Mouse (Mus musculus): ENCODE data around the gene Rrnad1. TPM values are rescaled to one million over a fixed set of nuclear protein-coding genes. Genes with fewer than 3 reads are reported as not detected.

Gene Rrnad1
- polyA plus RNA-seq, 1 experiment from 2014 or later = 17.0 TPM

DNA sequence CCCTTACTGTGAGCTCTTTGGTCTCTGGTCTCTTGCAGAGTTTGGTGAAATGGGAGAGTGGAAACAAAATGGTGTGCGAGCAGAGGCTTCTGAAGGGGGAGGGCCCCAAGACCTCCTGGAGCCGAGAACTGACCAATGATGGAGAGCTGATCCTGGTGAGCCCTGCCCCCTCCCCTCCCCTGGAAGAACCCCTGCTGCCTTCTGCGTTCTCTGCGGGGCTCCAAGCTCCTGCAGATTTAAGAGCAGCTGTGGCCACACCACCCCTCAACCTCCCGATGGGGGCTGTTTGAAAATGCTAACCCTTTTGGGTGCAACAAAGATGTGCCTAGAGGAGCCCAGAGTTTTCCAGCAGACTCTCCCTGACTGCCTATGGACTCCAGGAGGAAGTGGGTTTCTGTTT lies 21.9 kb upstream of the Rrnad1 start:
- peaks cover 51% of the 10 kb centered on the region for H3K4me1 ChIP-seq (ENCODE audit: control insufficient read depth, insufficient read depth, low read length)
- H3K4me3 ChIP-seq (ENCODE audit: low read depth, low read length) = peak overlapping the region; percentile 56
- H3K27me3 ChIP-seq (ENCODE audit: control insufficient read depth, insufficient read depth, low read length) = no peaks in the 10 kb centered on the region
- peak overlapping the region; percentile 83 for H3K4me2 ChIP-seq
- peak; percentile 88 for DNase-seq (ENCODE audit: low spot score, missing footprints)
- ATAC-seq (ENCODE audit: low FRiP score) = peak; percentile 41
- H3K9ac ChIP-seq (ENCODE audit: low read length) = peak overlapping the region; percentile 49
- H3K36me3 ChIP-seq (ENCODE audit: control insufficient read depth, insufficient read depth, low read length) = no peaks in the 10 kb centered on the region
- H3K27ac ChIP-seq (ENCODE audit: low read depth, low read length) = peak overlapping the region; percentile 30; the same call in 1 of the 2 replicates
- no peaks in the 10 kb centered on the region for H3K9me3 ChIP-seq (ENCODE audit: control insufficient read depth, low read length)
- WGBS = 4% methylated on average over 5 of the region's 5 CpGs

DNA sequence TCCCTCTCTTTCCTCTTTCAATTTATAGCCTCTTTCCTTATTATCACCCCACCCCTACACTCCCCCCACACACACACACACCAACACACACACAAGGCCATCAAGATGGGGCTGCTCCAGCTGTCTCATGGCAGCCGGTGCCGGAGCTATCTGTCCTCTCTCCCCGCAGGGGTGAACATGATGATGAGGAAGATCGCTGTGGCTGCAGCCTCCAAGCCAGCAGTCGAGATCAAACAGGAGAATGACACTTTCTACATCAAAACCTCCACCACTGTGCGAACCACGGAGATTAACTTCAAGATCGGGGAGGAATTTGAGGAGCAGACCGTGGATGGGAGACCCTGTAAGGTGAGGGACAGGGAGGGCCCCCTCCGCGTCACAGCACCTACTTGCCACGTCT lies 21.4 kb upstream of the Rrnad1 start:
- 16% methylated on average over 12 of the region's 12 CpGs for WGBS
- peak overlapping the region; percentile 56 for H3K4me3 ChIP-seq (ENCODE audit: low read depth, low read length)
- no peaks in the 10 kb centered on the region for H3K9me3 ChIP-seq (ENCODE audit: control insufficient read depth, low read length)
- no peaks in the 10 kb centered on the region for H3K27me3 ChIP-seq (ENCODE audit: control insufficient read depth, insufficient read depth, low read length)
- H3K27ac ChIP-seq (ENCODE audit: low read depth, low read length) = peak overlapping the region; percentile 30
- peak overlapping the region; percentile 49 for H3K9ac ChIP-seq (ENCODE audit: low read length)
- peak overlapping the region; percentile 83 for H3K4me2 ChIP-seq
- DNase-seq (ENCODE audit: low spot score, missing footprints) (peak; percentile 85), ATAC-seq (ENCODE audit: low FRiP score) (no peak)
- no peaks in the 10 kb centered on the region for H3K36me3 ChIP-seq (ENCODE audit: control insufficient read depth, insufficient read depth, low read length)
- H3K4me1 ChIP-seq (ENCODE audit: control insufficient read depth, insufficient read depth, low read length) = peaks cover 56% of the 10 kb centered on the region

DNA sequence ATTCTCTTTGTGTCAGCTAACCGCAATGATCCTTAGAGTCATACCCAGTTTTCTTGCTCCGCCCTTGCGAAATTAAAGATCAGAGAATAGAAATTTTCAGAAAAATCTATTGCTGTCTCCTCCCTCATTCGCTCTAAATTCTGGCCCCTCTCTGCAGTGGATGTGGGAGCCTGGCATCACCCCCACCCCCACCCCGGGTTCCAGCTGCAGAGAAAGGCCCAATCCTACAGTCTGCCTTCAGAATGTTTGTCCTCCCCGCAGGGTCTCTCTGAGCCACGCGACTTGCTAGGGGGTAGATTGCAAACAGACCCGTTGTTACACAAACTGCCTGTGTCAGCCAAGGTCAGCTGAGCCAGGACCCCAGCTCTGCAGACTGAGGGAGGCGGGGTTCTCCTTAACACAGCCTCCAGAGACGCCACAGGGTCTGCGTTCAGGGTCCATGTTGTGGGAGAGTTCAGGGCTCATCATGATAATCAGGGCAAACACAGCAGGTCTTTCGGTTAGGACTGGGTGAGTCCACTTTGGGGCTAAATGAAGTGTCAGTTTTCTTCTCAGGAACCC lies 19.5 kb upstream of the Rrnad1 start:
- Histone ChIP-seq H3K27ac (ENCODE audit: low read depth, low read length) (peak overlapping the region; percentile 90), H3K36me3 (ENCODE audit: control insufficient read depth, insufficient read depth, low read length) (no peaks in the 10 kb centered on the region), H3K9me3 (ENCODE audit: control insufficient read depth, low read length) (no peaks in the 10 kb centered on the region), H3K4me1 (ENCODE audit: control insufficient read depth, insufficient read depth, low read length) (peaks cover 75% of the 10 kb centered on the region), H3K9ac (ENCODE audit: low read length) (peak overlapping the region; percentile 80), H3K27me3 (ENCODE audit: control insufficient read depth, insufficient read depth, low read length) (no peaks in the 10 kb centered on the region), H3K4me2 (peak overlapping the region; percentile 83), H3K4me3 (ENCODE audit: low read depth, low read length) (peak overlapping the region; percentile 56)
- DNase-seq (ENCODE audit: low spot score, missing footprints) = peak; percentile 93
- 0 out of 2 replicates have a peak, but pooled peaks have one; percentile 15 for ATAC-seq (ENCODE audit: low FRiP score)
- 2% methylated on average over 13 of the region's 13 CpGs for WGBS

DNA sequence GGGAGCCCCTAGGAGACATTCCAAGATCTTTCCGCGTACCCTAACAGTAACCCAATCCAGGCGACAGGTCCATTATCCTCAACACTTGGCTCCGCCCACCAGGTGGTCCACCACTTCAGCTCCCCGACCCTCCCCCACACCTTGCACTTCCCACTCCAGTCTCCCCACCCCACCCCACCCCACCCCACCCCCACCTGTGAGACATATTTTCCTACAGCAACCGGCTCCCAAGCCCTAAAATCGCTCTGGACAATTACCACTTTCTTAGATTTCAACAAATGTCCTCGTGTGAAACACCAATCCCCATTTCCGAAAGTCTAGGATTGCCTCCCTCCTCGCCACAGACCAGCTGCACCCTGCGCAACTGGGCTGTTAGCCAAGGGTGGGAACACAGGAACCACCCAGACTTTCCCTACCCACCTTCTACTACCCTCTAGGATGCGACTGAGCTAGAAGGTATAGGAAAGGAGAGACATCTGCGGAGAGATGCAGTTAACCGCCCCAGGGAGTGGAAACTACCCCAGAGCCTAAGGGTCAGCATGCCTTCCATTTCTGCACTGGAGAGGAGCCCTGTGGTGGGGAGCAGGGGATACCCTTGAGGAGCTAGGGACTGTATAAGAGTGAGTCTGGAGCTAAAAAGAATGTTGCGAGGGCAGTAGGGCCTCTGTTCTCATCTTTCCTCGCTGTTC lies 18.9 kb upstream of the Rrnad1 start:
- Histone ChIP-seq H3K36me3 (ENCODE audit: control insufficient read depth, insufficient read depth, low read length) (no peaks in the 10 kb centered on the region), H3K4me1 (ENCODE audit: control insufficient read depth, insufficient read depth, low read length) (peaks cover 81% of the 10 kb centered on the region), H3K27me3 (ENCODE audit: control insufficient read depth, insufficient read depth, low read length) (no peaks in the 10 kb centered on the region), H3K9ac (ENCODE audit: low read length) (peak overlapping the region; percentile 80), H3K9me3 (ENCODE audit: control insufficient read depth, low read length) (no peaks in the 10 kb centered on the region), H3K4me2 (peak overlapping the region; percentile 83), H3K27ac (ENCODE audit: low read depth, low read length) (peak overlapping the region; percentile 90), H3K4me3 (ENCODE audit: low read depth, low read length) (peak overlapping the region; percentile 56)
- DNase-seq (ENCODE audit: low spot score, missing footprints) (peak; percentile 93), ATAC-seq (ENCODE audit: low FRiP score) (no peak)
- under 1% methylated on average over 16 of the region's 16 CpGs for WGBS

DNA sequence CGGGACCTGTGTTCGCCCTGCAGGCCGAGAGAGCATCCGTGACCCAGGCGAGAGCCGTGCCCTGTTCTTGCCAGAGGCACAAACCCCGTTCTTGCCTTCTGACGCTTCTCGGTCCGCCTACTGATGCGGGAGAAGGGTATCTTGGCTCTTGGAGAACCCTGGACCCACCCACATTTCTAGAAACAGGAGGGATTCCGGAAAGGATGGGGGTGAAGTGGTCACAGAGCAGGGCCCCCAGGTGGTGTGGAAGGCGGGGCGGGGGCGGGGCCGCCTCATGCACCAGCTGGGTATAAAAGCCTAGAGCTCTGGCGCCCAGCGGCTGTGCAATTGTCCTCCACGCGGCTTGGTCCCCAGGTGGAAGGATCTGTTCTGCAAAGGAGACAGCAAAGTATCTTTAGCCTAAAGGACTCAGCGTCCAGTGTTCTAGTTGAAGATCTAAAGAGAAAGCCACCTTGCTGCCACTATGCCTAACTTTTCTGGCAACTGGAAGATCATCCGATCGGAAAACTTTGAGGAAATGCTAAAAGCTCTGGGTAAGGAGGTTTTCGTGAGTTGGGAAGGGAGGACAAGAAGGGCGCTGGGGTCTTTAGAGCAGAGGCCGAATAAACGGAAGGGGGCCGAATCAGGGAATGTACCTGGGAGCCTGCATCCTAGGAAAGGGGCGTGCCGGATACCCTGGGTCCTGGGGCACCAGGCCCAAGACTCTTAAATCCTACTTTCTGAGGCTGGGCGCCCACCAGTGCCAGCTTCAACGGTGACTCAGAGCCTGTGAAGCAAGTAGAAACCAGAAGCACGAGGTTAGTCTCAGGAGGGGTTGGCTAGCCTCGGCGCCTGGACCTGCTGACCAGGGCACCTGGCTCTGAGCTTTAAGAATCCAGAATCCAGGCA lies 18.1 kb upstream of the Rrnad1 start, which contains the start of gene Crabp2:
TSS of gene Crabp2 (plus strand) at position 289 of the 888 bp plus-strand sequence.
- Histone ChIP-seq H3K36me3 (ENCODE audit: control insufficient read depth, insufficient read depth, low read length) (no peaks in the 10 kb centered on the region), H3K9ac (ENCODE audit: low read length) (peak within 1 kb of the TSS; percentile 80), H3K27me3 (ENCODE audit: control insufficient read depth, insufficient read depth, low read length) (no peaks in the 10 kb centered on the region), H3K4me3 (ENCODE audit: low read depth, low read length) (peak within 1 kb of the TSS; percentile 56), H3K4me1 (ENCODE audit: control insufficient read depth, insufficient read depth, low read length) (peaks cover 84% of the 10 kb centered on the region), H3K9me3 (ENCODE audit: control insufficient read depth, low read length) (no peaks in the 10 kb centered on the region), H3K4me2 (peak within 1 kb of the TSS; percentile 83), H3K27ac (ENCODE audit: low read depth, low read length) (peak within 1 kb of the TSS; percentile 90)
- WGBS = under 1% methylated on average over 35 of the region's 35 CpGs
- DNase-seq (ENCODE audit: low spot score, missing footprints) (peak; percentile 96), ATAC-seq (ENCODE audit: low FRiP score) (peak; percentile 23)

DNA sequence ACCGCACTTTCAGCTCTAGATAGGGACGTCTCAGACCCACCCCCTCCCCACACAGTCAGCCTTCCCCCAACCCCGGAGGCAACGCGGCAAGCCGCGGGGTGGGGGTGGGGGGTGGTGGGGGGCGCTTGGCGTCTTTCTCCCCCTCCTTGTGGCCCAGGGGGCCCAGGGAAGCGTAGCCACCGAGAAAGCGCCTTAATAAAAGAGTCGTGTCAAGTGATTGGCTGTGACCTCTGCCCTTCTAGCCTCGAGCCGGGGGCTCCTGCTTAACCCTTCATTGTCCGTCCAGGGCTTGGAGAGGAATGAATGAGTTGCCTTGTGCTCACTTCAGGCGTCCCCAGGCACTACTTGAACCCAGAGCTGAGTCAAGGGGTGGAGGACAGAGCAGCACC lies 17.3 kb upstream of the Rrnad1 start:
- no peaks in the 10 kb centered on the region for H3K27me3 ChIP-seq (ENCODE audit: control insufficient read depth, insufficient read depth, low read length)
- WGBS = 1% methylated on average over 13 of the region's 17 CpGs
- H3K27ac ChIP-seq (ENCODE audit: low read depth, low read length) = peak overlapping the region; percentile 90
- H3K9ac ChIP-seq (ENCODE audit: low read length) = peak overlapping the region; percentile 80
- peak overlapping the region; percentile 56 for H3K4me3 ChIP-seq (ENCODE audit: low read depth, low read length)
- no peaks in the 10 kb centered on the region for H3K36me3 ChIP-seq (ENCODE audit: control insufficient read depth, insufficient read depth, low read length)
- H3K4me2 ChIP-seq = peak overlapping the region; percentile 83
- peak; percentile 50 for ATAC-seq (ENCODE audit: low FRiP score)
- no peaks in the 10 kb centered on the region for H3K9me3 ChIP-seq (ENCODE audit: control insufficient read depth, low read length)
- DNase-seq (ENCODE audit: low spot score, missing footprints) = peak; percentile 96
- H3K4me1 ChIP-seq (ENCODE audit: control insufficient read depth, insufficient read depth, low read length) = peaks cover 81% of the 10 kb centered on the region

DNA sequence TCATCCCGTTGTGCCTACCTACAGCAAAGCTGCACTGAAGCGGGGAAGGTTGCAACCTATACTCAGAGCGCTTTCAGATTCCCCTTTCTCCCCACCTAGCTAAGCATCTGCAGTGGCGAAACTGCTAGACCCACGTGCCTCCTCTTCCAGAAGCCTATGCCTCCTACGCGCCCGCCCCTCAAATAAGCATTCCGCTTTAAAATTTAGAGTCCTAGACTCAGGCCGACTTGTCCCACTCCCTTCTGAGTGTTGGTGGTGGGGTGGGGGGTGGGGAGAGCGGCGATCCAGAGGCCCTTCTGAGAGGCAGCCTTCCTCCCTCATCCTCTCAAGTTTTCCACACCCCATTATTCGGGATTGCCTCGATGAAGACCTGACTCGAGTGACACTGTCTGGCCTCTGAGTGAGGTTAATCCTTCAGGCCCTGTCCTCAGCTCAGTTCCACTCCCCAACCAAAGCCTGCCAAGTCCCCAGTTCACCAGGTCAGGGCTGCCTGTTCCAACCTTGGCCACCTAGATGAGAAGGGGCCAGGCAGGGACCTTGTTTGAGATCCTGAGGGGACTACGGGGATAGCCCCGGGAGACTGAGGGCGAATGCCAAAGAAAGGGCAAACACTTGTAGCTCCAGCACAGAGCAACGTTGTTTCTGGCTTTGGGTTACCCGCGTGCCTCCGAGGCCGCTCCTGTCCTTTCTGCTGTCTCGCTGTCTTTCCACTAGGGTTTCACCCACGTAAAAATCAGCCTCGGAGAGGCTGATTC lies 16.7 kb upstream of the Rrnad1 start:
- peak; percentile 97 for DNase-seq (ENCODE audit: low spot score, missing footprints)
- H3K36me3 ChIP-seq (ENCODE audit: control insufficient read depth, insufficient read depth, low read length) = peaks cover 2% of the 10 kb centered on the region; the same call in 1 of the 2 replicates
- no peaks in the 10 kb centered on the region for H3K27me3 ChIP-seq (ENCODE audit: control insufficient read depth, insufficient read depth, low read length)
- 2% methylated on average over 26 of the region's 26 CpGs for WGBS
- H3K4me2 ChIP-seq = peak overlapping the region; percentile 83
- peak overlapping the region; percentile 90 for H3K27ac ChIP-seq (ENCODE audit: low read depth, low read length)
- H3K9me3 ChIP-seq (ENCODE audit: control insufficient read depth, low read length) = no peaks in the 10 kb centered on the region
- peak overlapping the region; percentile 56 for H3K4me3 ChIP-seq (ENCODE audit: low read depth, low read length)
- H3K4me1 ChIP-seq (ENCODE audit: control insufficient read depth, insufficient read depth, low read length) = peaks cover 75% of the 10 kb centered on the region
- H3K9ac ChIP-seq (ENCODE audit: low read length) = peak overlapping the region; percentile 80
- peak; percentile 17 for ATAC-seq (ENCODE audit: low FRiP score)

DNA sequence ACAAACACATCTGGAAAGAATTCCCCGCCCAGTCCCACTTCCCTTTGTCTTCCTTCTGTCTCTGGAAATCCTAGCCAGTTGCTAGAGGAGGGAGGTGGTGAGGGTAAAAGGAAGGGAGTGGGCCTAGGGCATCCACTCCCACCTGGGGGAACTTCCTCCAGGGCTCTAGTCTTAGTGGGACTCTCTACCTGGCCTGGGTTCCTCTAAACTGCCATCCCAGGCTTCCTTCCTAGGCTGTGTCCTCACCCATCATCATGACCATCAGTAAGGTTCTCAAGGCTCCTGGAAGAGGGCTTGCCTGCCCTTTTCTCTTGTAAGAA lies 16.0 kb upstream of the Rrnad1 start:
- Histone ChIP-seq H3K9ac (ENCODE audit: low read length) (peak overlapping the region; percentile 80), H3K4me3 (ENCODE audit: low read depth, low read length) (no peak overlapping the region), H3K9me3 (ENCODE audit: control insufficient read depth, low read length) (no peaks in the 10 kb centered on the region), H3K27me3 (ENCODE audit: control insufficient read depth, insufficient read depth, low read length) (no peaks in the 10 kb centered on the region), H3K4me2 (no peak overlapping the region), H3K36me3 (ENCODE audit: control insufficient read depth, insufficient read depth, low read length) (peaks cover 9% of the 10 kb centered on the region), H3K4me1 (ENCODE audit: control insufficient read depth, insufficient read depth, low read length) (peaks cover 68% of the 10 kb centered on the region), H3K27ac (ENCODE audit: low read depth, low read length) (peak overlapping the region; percentile 90)
- DNase-seq (ENCODE audit: low spot score, missing footprints) = peak; percentile 92
- no peak for ATAC-seq (ENCODE audit: low FRiP score)
- WGBS = 6% methylated on average over 1 of the region's 1 CpGs

Data from midbrain, embryonic 11.5 days (tissue).